Mouse (Mus musculus) stomach, embryonic 14.5 days (tissue): Measurements from ENCODE around the gene Nfxl1. TPM values are rescaled to one million over a fixed set of nuclear protein-coding genes. Genes with fewer than 3 reads are reported as not detected.
A peak's percentile ranks its signal among the peaks of the same experiment; 100 is the strongest.
"Not testable (repeated sequence)": the region's sequence is repeated elsewhere in the genome, so short reads cannot be mapped to it uniquely, and the experiment has no call there.

Experiments
- ATAC-seq: fragments of 200-750 bp; cut with Nextera tagmentation; 2 replicates; pipeline ENCODE4 v1.8.0; 2017; ENCODE audit warnings: low read depth, moderate TSS enrichment; ENCODE audit not compliant: insufficient number of reproducible peaks, insufficient read depth, low FRiP score
- H3K27ac ChIP-seq: fragments of 300-500 bp; sonication (generic); 2 replicates; pipeline ENCODE4 v1.5.1; 2014; ENCODE audit warnings: mild to moderate bottlenecking, low read length, moderate library complexity, mixed read lengths
- H3K27me3 ChIP-seq: fragments of 300-500 bp; sonication (generic); 2 replicates; pipeline ENCODE4 v1.6.1; 2014; ENCODE audit warnings: low read length, control low read depth, mixed read lengths; ENCODE audit not compliant: control insufficient read depth, insufficient read depth
- H3K36me3 ChIP-seq: fragments of 300-500 bp; sonication (generic); 2 replicates; pipeline ENCODE4 v1.6.1; 2014; ENCODE audit warnings: mild to moderate bottlenecking, control low read depth, low read length, moderate library complexity, mixed read lengths; ENCODE audit not compliant: control insufficient read depth, insufficient read depth
- H3K4me1 ChIP-seq: fragments of 300-500 bp; sonication (generic); 2 replicates; pipeline ENCODE4 v1.6.1; 2014; ENCODE audit warnings: low read length, control low read depth, mixed read lengths; ENCODE audit not compliant: control insufficient read depth, insufficient read depth
- H3K4me2 ChIP-seq: fragments of 300-500 bp; sonication (generic); replicated peaks from 2 replicates; pipeline ENCODE4 v1.6.1; 2014; ENCODE audit warnings: low read depth, low read length, control low read depth
- H3K4me3 ChIP-seq: fragments of 300-500 bp; sonication (generic); 2 replicates; pipeline ENCODE4 v1.5.1; 2014; ENCODE audit warnings: low read depth, low read length, control low read depth
- H3K9ac ChIP-seq: fragments of 300-500 bp; sonication (generic); replicated peaks from 2 replicates; pipeline ENCODE4 v1.6.1; 2014; ENCODE audit warnings: low read depth, mild to moderate bottlenecking, control low read depth, low read length, moderate library complexity, mixed read lengths
- H3K9me3 ChIP-seq: fragments of 300-500 bp; sonication (generic); 2 replicates; pipeline ENCODE4 v1.6.1; 2016; ENCODE audit warnings: low read depth, low read length, control low read depth; ENCODE audit not compliant: control insufficient read depth
- WGBS: fragments of 180-500 bp; shearing (Covaris S2); extraction: QIAGEN DNeasy Blood & Tissue Kit; methylation state at CpG from one replicate; pipeline ENCODE4 v1.1.7; 2014; 5-methylcytosine and 5-hydroxymethylcytosine counted together
- polyA plus RNA-seq: library from polyadenylated mRNA; unstranded; fragments of >200 nt; fragmentation: Nextera tagmentation; extraction: Ambion mirVana; gene quantifications from 2 replicates; pipeline ENCODE4 v1.2.1, GENCODE M21; 2014

Gene Nfxl1
- polyA plus RNA-seq, 1 experiment from 2014 or later, result 22.5 TPM

- H3K36me3 ChIP-seq, H3K27ac ChIP-seq, H3K9me3 ChIP-seq, H3K4me1 ChIP-seq, ATAC-seq, H3K4me2 ChIP-seq, H3K4me3 ChIP-seq, H3K27me3 ChIP-seq, H3K9ac ChIP-seq: not testable (repeated sequence)
- 56% methylated on average over 10 of the region's 10 CpGs for WGBS
These were observed 20.1 kb upstream of the Nfxl1 start for GRCm38 (mm10) chr5:72579599-72579998.

- 88% methylated on average over 5 of the region's 5 CpGs for WGBS
- H3K9me3 ChIP-seq, result no peaks in the 10 kb centered on the region
- no peak overlapping the region for H3K27ac ChIP-seq
- no peak overlapping the region for H3K9ac ChIP-seq
- no peak overlapping the region for H3K4me3 ChIP-seq
- no peak overlapping the region for H3K4me2 ChIP-seq
- no peak for ATAC-seq
- H3K27me3 ChIP-seq, result no peaks in the 10 kb centered on the region
- no peaks in the 10 kb centered on the region for H3K4me1 ChIP-seq
- H3K36me3 ChIP-seq, result no peaks in the 10 kb centered on the region
These were observed 6.1 kb upstream of the Nfxl1 start for GRCm38 (mm10) chr5:72565621-72566020.

- H3K4me2 ChIP-seq, H3K9me3 ChIP-seq, H3K4me1 ChIP-seq, H3K27me3 ChIP-seq, H3K9ac ChIP-seq, ATAC-seq, H3K36me3 ChIP-seq, H3K4me3 ChIP-seq, H3K27ac ChIP-seq: not testable (repeated sequence)
- WGBS, result 79% methylated on average over 2 of the region's 2 CpGs
These were observed 3.7 kb upstream of the Nfxl1 start for GRCm38 (mm10) chr5:72563183-72563582.

DNA sequence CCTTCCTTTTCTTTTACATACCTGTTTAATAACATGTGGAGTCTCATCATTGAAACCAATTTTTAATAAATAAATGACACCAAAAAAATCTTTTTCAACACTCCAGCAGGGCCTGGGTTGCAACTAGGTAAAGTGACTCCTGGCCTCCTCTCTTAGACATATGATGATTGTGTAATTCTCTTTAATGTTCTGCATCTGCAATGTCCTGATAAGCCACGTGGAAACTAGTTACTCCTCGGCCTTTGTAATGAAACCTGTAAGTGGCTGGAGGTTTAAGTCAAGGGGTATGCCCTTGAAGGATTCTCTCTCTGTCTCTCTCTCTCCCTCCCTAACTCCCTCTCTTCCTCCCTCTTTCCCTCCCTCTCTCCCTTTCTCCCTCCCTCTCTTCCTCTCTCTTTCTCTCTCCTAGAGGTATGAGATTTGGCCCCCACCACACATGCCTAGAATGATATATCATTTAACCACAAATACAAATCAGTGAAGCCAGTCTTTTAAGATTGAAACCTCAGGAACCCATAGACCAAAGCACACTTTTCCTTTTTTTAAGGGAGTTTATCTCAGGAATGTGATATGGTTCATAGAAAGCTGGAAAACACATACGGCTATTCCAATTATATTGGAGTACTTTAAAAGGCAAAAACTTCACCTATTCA lies 1.6 kb upstream of the Nfxl1 start:
- no peak overlapping the region for H3K27ac ChIP-seq
- H3K4me3 ChIP-seq, result no peak overlapping the region
- H3K4me2 ChIP-seq, result no peak overlapping the region
- WGBS, result 70% methylated on average over 3 of the region's 3 CpGs
- no peaks in the 10 kb centered on the region for H3K9me3 ChIP-seq
- peaks cover under 1% of the 10 kb centered on the region; the same call in 1 of the 2 replicates for H3K36me3 ChIP-seq
- H3K4me1 ChIP-seq, result peaks cover 7% of the 10 kb centered on the region; the same call in 1 of the 2 replicates
- H3K9ac ChIP-seq, result no peak overlapping the region
- no peaks in the 10 kb centered on the region for H3K27me3 ChIP-seq
- no peak for ATAC-seq

DNA sequence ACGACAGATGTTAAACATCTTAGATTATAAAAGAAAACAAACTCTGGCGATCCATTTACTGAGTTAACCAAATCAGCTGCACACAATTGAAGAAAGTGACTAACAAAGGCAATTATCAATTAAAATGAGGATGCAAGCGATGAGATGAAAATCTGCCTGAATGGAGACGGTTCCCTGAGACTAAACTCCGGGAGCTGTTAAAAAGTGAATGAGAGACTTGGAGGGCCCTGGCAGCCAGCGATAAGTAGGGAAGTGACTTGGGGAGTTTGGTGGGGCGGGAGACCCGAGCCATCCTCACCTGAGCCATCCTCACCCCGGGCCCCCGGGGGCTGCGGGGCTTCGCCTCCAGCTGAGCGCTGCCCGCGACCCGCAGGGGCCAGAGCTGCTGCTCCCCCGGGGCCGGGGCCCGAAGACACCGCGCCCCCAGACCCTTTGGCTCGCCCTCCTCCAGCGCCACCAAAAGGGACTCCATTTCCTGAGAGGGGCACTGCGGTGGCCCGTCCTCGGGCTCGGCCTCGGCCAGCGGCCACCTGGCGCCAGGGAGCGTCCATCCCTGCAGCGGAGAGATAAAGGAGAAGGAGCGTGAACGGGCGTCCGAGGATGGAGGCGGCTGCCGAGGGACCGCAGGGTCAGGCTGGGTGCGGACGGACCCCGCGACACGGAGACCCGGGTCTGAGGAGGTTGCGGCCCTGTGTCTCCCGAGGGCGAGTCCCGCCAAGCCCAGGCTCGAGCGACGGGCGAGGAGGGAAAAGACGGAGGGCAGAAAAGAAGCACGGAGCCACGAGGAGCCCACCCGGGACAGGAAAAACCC lies 563 bp downstream of the Nfxl1 start:
- peaks cover 2% of the 10 kb centered on the region; the same call in 1 of the 2 replicates for H3K36me3 ChIP-seq
- H3K9ac ChIP-seq, result peak overlapping the region; percentile 82
- H3K4me2 ChIP-seq, result peak overlapping the region; percentile 62
- 1% methylated on average over 57 of the region's 57 CpGs for WGBS
- peaks cover 7% of the 10 kb centered on the region; the same call in 1 of the 2 replicates for H3K4me1 ChIP-seq
- ATAC-seq, result peak; percentile 68
- peak overlapping the region; percentile 56 for H3K27ac ChIP-seq
- H3K27me3 ChIP-seq, result no peaks in the 10 kb centered on the region
- H3K4me3 ChIP-seq, result peak overlapping the region; percentile 90
- no peaks in the 10 kb centered on the region for H3K9me3 ChIP-seq

- no peak overlapping the region for H3K9ac ChIP-seq
- H3K4me2 ChIP-seq, result no peak overlapping the region
- no peaks in the 10 kb centered on the region for H3K27me3 ChIP-seq
- H3K27ac ChIP-seq, result no peak overlapping the region
- 90% methylated on average over 3 of the region's 3 CpGs for WGBS
- no peak overlapping the region for H3K4me3 ChIP-seq
- no peaks in the 10 kb centered on the region for H3K9me3 ChIP-seq
- H3K36me3 ChIP-seq, result peaks cover 6% of the 10 kb centered on the region
- peaks cover 7% of the 10 kb centered on the region; the same call in 1 of the 2 replicates for H3K4me1 ChIP-seq
- no peak for ATAC-seq
These were observed 3.2 kb downstream of the Nfxl1 start for GRCm38 (mm10) chr5:72556245-72556644.

- no peaks in the 10 kb centered on the region for H3K9me3 ChIP-seq
- H3K27me3 ChIP-seq, result no peaks in the 10 kb centered on the region
- H3K4me3 ChIP-seq, result no peak overlapping the region
- H3K9ac ChIP-seq, result no peak overlapping the region
- H3K4me1 ChIP-seq, result no peaks in the 10 kb centered on the region
- peaks cover 9% of the 10 kb centered on the region for H3K36me3 ChIP-seq
- 86% methylated on average over 3 of the region's 3 CpGs for WGBS
- no peak overlapping the region for H3K27ac ChIP-seq
- no peak for ATAC-seq
- H3K4me2 ChIP-seq, result no peak overlapping the region
These were observed 8.3 kb downstream of the Nfxl1 start for GRCm38 (mm10) chr5:72551209-72551608.

DNA sequence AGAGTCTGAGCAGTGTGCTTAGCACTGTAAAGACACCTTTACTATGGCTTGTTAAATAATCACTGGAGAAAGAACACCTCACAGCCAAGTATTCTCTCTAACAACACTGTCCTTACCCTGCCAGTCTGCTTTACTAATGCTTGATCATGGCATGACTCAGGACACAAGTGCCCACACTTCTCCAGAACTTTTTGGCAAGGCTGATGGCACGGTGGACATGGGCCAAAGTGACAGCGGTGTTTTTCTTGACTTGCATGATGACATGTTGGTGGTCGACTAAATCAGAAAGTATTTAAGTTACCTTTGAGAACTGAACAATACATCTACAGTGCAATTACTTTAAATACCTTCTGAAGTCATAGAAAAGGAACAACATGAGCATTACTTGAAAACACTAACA lies 30.6 kb downstream of the Nfxl1 start:
- no peak overlapping the region for H3K4me3 ChIP-seq
- H3K4me1 ChIP-seq, result no peaks in the 10 kb centered on the region
- ATAC-seq, result no peak
- no peak overlapping the region for H3K4me2 ChIP-seq
- WGBS, result 93% methylated on average over 3 of the region's 3 CpGs
- no peak overlapping the region for H3K9ac ChIP-seq
- H3K36me3 ChIP-seq, result peaks cover 31% of the 10 kb centered on the region
- no peak overlapping the region for H3K27ac ChIP-seq
- H3K27me3 ChIP-seq, result no peaks in the 10 kb centered on the region
- no peaks in the 10 kb centered on the region for H3K9me3 ChIP-seq
